Mouse (Mus musculus) lung, adult 2 months (tissue): Measurements from ENCODE around the gene Celf2.

ENCODE experiments used
- CTCF ChIP-seq: fragments of 200-500 bp; IDR thresholded peaks from 2 replicates; pipeline ENCODE4 v1.5.1; 2011; ENCODE audit warnings: mild to moderate bottlenecking, low read length, control low read depth; ENCODE audit not compliant: insufficient read depth
- POLR2A ChIP-seq: fragments of 200-500 bp; IDR thresholded peaks from 2 replicates; pipeline ENCODE4 v1.6.1; 2011; ENCODE audit warnings: low read depth, mild to moderate bottlenecking, control low read depth, low read length, borderline replicate concordance; ENCODE audit errors: extremely low read depth

- TF ChIP-seq POLR2A (no peak), CTCF (no peak)
Observed at GRCm38 (mm10) chr2:7529637-7530036, 20.3 kb upstream of the Celf2 start.
